Mouse (Mus musculus) hindbrain, embryonic 13.5 days (tissue): ENCODE data around the gene Smap2. TPM values are rescaled to one million over a fixed set of nuclear protein-coding genes. Genes with fewer than 3 reads are reported as not detected.

Experiments used
- ATAC-seq: fragments of 200-750 bp; cut with Nextera tagmentation; 2 replicates; pipeline ENCODE4 v1.8.0; 2017; ENCODE audit warnings: moderate TSS enrichment; ENCODE audit not compliant: low FRiP score
- H3K27ac ChIP-seq: fragments of 300-500 bp; sonication (generic); 2 replicates; pipeline ENCODE4 v1.5.1; 2015; ENCODE audit warnings: inconsistent platforms, mild to moderate bottlenecking, moderate library complexity
- H3K27me3 ChIP-seq: fragments of 300-500 bp; sonication (generic); 2 replicates; pipeline ENCODE4 v1.6.1; 2015; ENCODE audit warnings: mild to moderate bottlenecking, inconsistent platforms
- H3K36me3 ChIP-seq: fragments of 300-500 bp; sonication (generic); 2 replicates; pipeline ENCODE4 v1.6.1; 2015; ENCODE audit warnings: mild to moderate bottlenecking, inconsistent platforms
- H3K4me1 ChIP-seq: fragments of 300-500 bp; sonication (generic); replicated peaks from 2 replicates; pipeline ENCODE4 v1.6.1; 2015; ENCODE audit warnings: inconsistent platforms
- H3K4me2 ChIP-seq: fragments of 300-500 bp; sonication (generic); 2 replicates; pipeline ENCODE4 v1.6.1; 2015; ENCODE audit warnings: inconsistent platforms, mild to moderate bottlenecking, moderate library complexity
- H3K4me3 ChIP-seq: fragments of 300-500 bp; sonication (generic); 2 replicates; pipeline ENCODE4 v1.5.1; 2015; ENCODE audit warnings: mild to moderate bottlenecking, inconsistent platforms
- H3K9ac ChIP-seq: fragments of 300-500 bp; sonication (generic); 2 replicates; pipeline ENCODE4 v1.6.1; 2015; ENCODE audit warnings: mild to moderate bottlenecking, inconsistent platforms
- H3K9me3 ChIP-seq: fragments of 300-500 bp; sonication (generic); 2 replicates; pipeline ENCODE4 v1.6.1; 2016; ENCODE audit warnings: inconsistent platforms
- WGBS: fragments of 180-500 bp; shearing (Covaris S2); methylation state at CpG from one replicate; pipeline ENCODE4 v1.1.7; 2015; 5-methylcytosine and 5-hydroxymethylcytosine counted together
- polyA plus RNA-seq: library from polyadenylated mRNA; unstranded; fragments of >200 nt; fragmentation: Nextera tagmentation; extraction: Ambion mirVana; gene quantifications from 2 replicates; pipeline ENCODE4 v1.2.1, GENCODE M21; 2015

Gene Smap2
- polyA plus RNA-seq, 1 experiment from 2014 or later, result 36.7 TPM

DNA sequence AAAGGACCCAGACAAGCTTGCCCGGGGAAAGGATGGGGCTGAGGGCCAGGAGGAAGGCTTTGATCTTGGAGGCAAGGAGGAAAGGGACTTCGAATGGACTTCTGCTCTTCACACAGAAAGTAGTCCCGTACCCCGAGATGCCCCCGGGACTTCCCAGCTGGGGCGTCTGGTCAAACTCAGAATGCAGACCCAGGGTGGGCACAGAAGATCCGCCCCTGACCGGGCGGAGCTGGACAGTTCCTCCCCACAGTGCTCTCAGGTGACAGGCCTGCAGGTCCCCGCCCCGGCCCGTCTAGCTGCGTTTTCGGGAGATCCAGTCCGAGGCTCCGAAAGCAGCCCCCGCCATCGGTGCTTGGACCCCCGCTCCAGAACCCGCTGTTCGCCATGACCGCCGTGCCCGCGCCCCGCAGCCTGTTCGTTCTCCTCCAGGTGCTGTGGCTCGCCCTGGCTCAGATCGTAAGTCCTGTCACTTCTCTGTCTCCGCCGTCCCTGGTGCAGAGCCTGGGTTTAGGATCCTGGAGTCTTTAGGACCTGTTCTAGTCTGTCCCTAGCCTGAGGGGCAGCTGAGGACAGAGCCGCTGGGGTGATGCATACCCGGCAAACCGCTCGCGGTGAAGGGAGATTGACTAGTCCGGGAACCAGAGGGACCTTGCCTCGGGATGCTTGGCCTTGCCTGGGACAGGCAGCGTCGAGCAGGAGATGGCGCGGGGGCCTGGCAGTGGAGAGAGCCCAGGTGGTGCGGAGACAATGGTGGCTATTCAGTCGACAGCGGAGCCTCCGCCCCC lies 22.5 kb upstream of the Smap2 start, which contains the start of gene Col9a2:
Gene Col9a2 (plus strand): TSS at position 55 of the 785 bp plus-strand sequence.
- peaks cover 36% of the 10 kb centered on the region for H3K4me1 ChIP-seq
- no peaks in the 10 kb centered on the region for H3K9me3 ChIP-seq
- ATAC-seq, result peak; percentile 43; the same call in 1 of the 2 replicates
- H3K4me2 ChIP-seq, result peak within 1 kb of the TSS; percentile 70
- H3K27ac ChIP-seq, result peak within 1 kb of the TSS; percentile 40
- WGBS, result 4% methylated on average over 46 of the region's 46 CpGs
- 0 out of 2 replicates have a peak, but pooled peaks cover 2% of the 10 kb centered on the region for H3K36me3 ChIP-seq
- H3K27me3 ChIP-seq, result peaks cover 31% of the 10 kb centered on the region
- peak within 1 kb of the TSS; percentile 75 for H3K9ac ChIP-seq
- peak within 1 kb of the TSS; percentile 45 for H3K4me3 ChIP-seq

DNA sequence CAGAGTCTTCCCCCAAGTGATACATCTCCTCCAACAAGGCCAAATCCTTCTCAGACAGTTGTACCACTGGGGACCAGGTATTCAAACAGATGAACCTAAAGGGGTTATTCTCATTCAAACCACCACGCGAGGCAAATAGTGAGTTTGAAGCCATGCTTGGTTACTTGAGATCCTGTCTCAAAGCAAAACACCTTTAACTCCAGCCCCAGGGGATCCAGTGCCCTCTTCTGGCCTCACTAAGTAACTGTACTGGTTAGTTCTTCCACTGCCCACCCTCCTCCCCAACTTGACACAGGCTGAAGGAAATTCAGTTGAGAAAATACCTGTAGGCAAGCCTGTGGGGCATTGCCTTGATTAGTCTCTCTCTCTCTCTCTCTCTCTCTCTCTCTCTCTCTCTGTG lies 16.0 kb upstream of the Smap2 start:
- H3K9me3 ChIP-seq, result no peaks in the 10 kb centered on the region
- H3K27ac ChIP-seq, result no peak overlapping the region
- peaks cover 3% of the 10 kb centered on the region for H3K27me3 ChIP-seq
- H3K4me2 ChIP-seq, result no peak overlapping the region
- WGBS, result 79% methylated on average over 2 of the region's 2 CpGs
- H3K4me3 ChIP-seq, result no peak overlapping the region
- no peak overlapping the region for H3K9ac ChIP-seq
- H3K4me1 ChIP-seq, result no peaks in the 10 kb centered on the region
- ATAC-seq, result no peak
- H3K36me3 ChIP-seq, result no peaks in the 10 kb centered on the region

DNA sequence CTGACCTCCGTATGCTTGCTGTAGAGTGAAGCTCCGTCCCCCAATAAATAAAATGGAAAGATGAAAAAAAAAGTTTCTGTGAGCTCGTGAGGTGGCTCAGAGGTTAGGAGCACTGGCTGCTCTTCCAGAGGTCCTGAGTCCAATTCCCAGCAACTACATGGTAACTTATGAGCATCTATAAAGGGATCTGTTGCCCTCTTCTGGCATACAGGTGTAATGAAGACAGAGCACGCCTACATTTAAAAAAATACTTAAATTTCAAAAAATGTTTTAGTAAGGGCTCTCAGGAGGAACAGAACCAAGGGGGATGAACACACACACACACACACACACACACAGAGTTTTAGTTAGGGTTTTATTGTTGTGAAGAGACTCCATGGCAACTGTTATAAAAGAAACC lies 14.4 kb upstream of the Smap2 start:
- H3K36me3 ChIP-seq, result no peaks in the 10 kb centered on the region
- H3K4me3 ChIP-seq, result no peak overlapping the region
- H3K9ac ChIP-seq, result no peak overlapping the region
- H3K4me1 ChIP-seq, result no peaks in the 10 kb centered on the region
- 63% methylated on average over 4 of the region's 4 CpGs for WGBS
- no peak overlapping the region for H3K27ac ChIP-seq
- no peaks in the 10 kb centered on the region for H3K27me3 ChIP-seq
- no peak overlapping the region for H3K4me2 ChIP-seq
- ATAC-seq, result no peak
- H3K9me3 ChIP-seq, result no peaks in the 10 kb centered on the region

DNA sequence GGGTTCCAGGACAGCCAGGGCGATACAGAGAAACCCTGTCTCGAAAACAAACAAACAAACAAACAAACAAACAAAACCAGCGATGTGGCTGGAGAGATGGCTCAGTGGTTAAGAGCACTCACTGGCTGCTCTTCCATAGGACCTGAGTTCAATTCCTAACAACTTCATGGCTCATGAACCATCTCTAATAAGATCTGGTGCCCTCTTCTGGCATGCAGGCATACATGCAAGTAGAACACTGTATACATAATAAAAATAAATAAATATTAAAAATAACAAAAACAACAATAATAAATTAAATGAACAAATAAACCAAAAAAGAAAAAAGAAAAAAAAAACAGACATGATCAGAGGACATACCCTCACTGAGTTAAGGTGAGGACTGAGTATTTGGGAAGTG lies 12.6 kb upstream of the Smap2 start:
- Histone ChIP-seq H3K4me1 (no peaks in the 10 kb centered on the region), H3K4me3 (no peak overlapping the region), H3K27me3 (0 out of 2 replicates have a peak, but pooled peaks cover 3% of the 10 kb centered on the region), H3K9me3 (no peaks in the 10 kb centered on the region), H3K9ac (no peak overlapping the region), H3K36me3 (no peaks in the 10 kb centered on the region), H3K4me2 (no peak overlapping the region), H3K27ac (no peak overlapping the region)
- ATAC-seq, result no peak
- 77% methylated on average over 3 of the region's 3 CpGs for WGBS

DNA sequence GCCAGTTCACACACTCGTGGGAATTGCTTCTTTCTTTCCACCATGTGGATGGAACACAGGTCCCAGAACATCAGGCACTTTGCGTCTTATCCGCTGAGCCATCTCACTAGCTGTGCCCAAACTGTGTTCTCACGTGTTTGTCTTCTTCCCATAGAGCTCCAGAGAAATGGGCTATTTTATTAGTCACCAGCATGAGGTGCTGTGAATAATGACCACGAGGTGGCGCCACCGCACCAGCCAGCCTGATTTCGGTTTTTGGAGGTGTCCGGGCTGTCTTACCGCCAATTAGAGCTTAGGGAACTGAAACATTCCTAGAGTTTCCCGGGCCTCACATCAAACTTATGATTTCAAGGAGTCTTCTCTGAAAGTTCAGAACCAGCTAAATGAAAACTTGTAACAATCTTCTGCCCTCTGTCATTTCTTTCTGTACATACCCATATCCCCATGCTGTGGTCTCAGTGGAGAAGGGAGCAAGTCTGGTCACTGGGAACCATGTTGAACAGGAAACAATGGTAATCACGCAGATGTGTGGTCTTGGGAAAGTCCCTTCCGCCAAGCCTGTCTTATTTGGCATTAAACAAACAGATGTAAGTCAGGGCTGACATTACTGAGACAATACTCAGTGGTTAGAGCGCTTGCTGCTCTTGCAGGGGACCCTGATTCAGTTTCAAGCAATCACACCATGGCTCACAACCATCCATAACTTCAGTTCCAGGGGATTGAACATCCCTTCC lies 11.8 kb upstream of the Smap2 start:
- Histone ChIP-seq H3K9ac (no peak overlapping the region), H3K4me1 (no peaks in the 10 kb centered on the region), H3K36me3 (no peaks in the 10 kb centered on the region), H3K27me3 (0 out of 2 replicates have a peak, but pooled peaks cover 3% of the 10 kb centered on the region), H3K9me3 (no peaks in the 10 kb centered on the region), H3K27ac (no peak overlapping the region), H3K4me2 (no peak overlapping the region), H3K4me3 (no peak overlapping the region)
- ATAC-seq, result no peak
- WGBS, result 28% methylated on average over 14 of the region's 14 CpGs

DNA sequence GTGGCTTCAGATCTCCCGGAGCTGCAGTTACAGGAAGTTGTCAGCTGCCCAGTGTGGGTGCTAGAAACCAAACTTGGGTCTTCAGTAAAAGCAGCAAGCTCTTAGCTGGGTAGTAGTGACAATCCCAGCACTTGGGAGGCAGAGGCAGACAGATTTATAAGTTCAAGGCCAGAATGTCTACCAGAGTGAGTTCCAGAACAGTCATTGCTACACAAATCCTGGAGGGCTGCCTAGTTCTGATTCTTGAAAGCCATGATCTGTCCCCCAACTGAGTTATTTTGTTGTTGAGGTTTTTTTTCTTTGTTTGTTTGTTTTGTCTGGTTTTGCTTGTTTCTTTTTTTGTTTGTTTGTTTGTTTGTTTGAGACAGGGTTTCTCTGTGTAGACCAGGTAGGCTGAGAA lies 11.1 kb upstream of the Smap2 start:
- H3K4me1 ChIP-seq, result no peaks in the 10 kb centered on the region
- H3K4me3 ChIP-seq, result no peak overlapping the region
- ATAC-seq, result no peak
- no peaks in the 10 kb centered on the region for H3K36me3 ChIP-seq
- H3K4me2 ChIP-seq, result no peak overlapping the region
- 0 out of 2 replicates have a peak, but pooled peaks cover 3% of the 10 kb centered on the region for H3K27me3 ChIP-seq
- no peak overlapping the region for H3K27ac ChIP-seq
- H3K9ac ChIP-seq, result no peak overlapping the region
- 84% methylated on average over 1 of the region's 1 CpGs for WGBS
- no peaks in the 10 kb centered on the region for H3K9me3 ChIP-seq

DNA sequence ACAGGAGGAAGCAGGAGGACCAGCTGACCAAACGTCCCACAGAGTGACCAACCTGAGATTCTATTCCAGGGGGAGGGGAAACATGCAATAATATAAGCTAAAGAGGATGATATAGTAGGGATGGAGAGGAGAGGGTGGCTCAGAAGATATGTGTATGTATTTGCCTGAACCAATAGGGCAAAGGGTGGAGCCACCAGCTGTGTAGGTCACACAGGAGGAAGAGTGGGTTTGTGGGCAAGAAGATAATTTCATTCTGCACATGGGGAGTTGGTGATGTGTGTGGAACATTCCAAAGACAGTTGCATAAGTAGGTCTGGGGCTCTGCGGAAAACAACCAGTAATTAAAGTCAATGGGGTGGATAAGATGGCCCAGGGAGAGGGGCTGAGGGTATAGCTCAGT lies 8.6 kb upstream of the Smap2 start:
- Histone ChIP-seq H3K4me1 (no peaks in the 10 kb centered on the region), H3K9ac (no peak overlapping the region), H3K36me3 (no peaks in the 10 kb centered on the region), H3K27me3 (0 out of 2 replicates have a peak, but pooled peaks cover 3% of the 10 kb centered on the region), H3K27ac (no peak overlapping the region), H3K9me3 (no peaks in the 10 kb centered on the region), H3K4me2 (no peak overlapping the region), H3K4me3 (no peak overlapping the region)
- WGBS, result 64% methylated on average over 2 of the region's 2 CpGs
- no peak for ATAC-seq

DNA sequence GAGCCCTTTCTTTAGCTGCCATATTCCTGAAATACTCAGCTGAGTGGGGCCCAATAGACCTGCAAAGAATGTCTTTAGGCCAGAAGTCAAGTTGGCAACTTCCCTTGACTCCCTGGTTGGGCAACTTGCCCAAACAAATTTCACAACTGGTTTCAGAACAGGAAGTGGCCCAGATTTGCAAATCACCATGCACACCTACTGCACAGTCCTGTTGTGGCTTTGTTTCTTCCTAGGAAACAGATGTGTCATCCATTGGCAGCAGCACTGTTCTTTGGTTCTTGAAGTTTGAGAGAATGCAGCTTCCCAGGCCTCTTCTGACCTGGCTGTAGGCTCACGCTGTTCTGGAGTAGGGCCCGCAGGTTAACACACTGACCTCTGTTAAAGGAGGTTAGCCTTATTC lies 6.9 kb upstream of the Smap2 start:
- ATAC-seq, result no peak
- Histone ChIP-seq H3K4me2 (no peak overlapping the region), H3K27ac (no peak overlapping the region), H3K27me3 (0 out of 2 replicates have a peak, but pooled peaks cover 3% of the 10 kb centered on the region), H3K4me3 (no peak overlapping the region), H3K4me1 (no peaks in the 10 kb centered on the region), H3K9me3 (no peaks in the 10 kb centered on the region), H3K9ac (no peak overlapping the region), H3K36me3 (no peaks in the 10 kb centered on the region)
- 87% methylated on average over 2 of the region's 2 CpGs for WGBS

DNA sequence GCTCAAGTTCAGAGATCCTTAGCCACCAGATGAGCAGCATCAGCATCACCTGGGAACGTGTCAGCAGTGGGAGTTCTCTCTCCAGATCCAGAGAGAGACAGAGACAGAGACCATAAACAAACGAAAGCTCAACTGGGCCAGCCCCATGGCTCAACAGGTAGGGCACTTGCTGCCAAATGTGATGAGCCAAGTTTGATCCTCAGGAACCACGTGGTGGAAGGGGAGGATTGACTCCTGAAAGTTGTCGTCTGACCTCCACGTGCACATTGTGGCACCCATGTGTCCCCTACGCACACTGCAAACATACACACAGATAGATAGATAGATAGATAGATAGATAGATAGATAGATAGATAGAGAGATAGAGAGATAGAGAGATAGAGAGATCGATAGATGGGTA lies 6.4 kb upstream of the Smap2 start:
- 0 out of 2 replicates have a peak, but pooled peaks cover 3% of the 10 kb centered on the region for H3K27me3 ChIP-seq
- 88% methylated on average over 7 of the region's 7 CpGs for WGBS
- H3K4me2 ChIP-seq, result no peak overlapping the region
- H3K9ac ChIP-seq, result no peak overlapping the region
- H3K36me3 ChIP-seq, result no peaks in the 10 kb centered on the region
- no peaks in the 10 kb centered on the region for H3K4me1 ChIP-seq
- H3K9me3 ChIP-seq, result no peaks in the 10 kb centered on the region
- H3K27ac ChIP-seq, result no peak overlapping the region
- no peak for ATAC-seq
- no peak overlapping the region for H3K4me3 ChIP-seq

DNA sequence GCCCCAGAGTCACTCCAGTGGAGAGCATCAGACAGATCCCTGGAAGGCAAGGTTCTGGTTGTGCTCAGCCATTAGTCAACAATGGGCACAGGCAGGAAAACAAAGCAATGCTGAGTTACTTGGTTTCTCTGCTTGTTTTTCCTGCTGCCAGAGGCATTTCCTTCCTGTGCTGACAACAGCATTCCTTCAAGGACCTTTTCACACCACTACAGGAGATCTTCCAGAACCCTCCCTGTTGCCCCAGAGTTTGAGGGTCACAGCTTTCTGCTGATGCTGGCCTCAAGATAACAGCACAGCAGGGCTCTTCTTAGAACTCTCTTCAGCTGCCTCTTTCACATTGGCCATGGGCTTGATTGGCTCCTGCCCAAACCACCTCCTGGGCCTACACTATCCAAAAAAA lies 4.9 kb upstream of the Smap2 start:
- H3K4me2 ChIP-seq, result no peak overlapping the region
- no peaks in the 10 kb centered on the region for H3K9me3 ChIP-seq
- no peak for ATAC-seq

DNA sequence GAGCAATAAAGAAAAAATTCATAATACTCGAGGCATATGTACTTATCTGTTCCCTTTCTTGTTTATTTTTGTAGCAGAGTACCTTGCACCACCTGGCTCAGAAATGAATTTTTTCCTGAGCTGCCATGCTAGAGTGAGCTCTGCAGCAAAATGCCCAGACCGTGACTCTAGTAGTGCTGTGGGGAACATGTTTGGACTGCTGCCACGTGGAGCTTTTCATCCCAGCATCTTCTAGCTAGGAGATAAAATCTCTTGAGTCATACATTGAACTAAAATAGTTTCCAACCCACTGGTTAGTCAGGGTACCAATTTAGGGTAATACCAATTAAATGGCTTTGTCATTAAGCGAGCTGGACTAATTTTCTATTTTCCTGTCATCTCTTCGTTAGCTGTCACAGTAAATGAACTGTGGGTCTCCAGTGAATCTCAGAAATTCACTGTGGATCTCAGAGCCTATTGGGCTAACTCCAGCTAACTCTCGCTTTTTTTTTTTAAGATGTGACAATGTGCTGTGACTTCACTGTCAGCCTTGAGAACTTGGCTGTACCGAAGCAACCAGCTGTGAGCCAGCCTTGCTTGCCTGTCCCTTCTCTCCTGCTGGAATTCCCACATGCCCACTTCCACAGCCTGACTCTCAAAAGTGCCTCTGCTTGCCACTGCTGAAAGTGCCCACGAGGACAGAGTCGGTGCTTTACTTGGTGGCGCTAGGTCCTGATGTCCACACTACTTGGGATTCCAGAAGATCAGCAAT lies 3.2 kb upstream of the Smap2 start:
- H3K9me3 ChIP-seq, result no peaks in the 10 kb centered on the region
- ATAC-seq, result no peak
- WGBS, result 72% methylated on average over 10 of the region's 10 CpGs
- H3K27ac ChIP-seq, result no peak overlapping the region
- no peak overlapping the region for H3K4me2 ChIP-seq
- H3K4me3 ChIP-seq, result no peak overlapping the region
- H3K4me1 ChIP-seq, result peaks cover 14% of the 10 kb centered on the region
- no peaks in the 10 kb centered on the region for H3K36me3 ChIP-seq
- no peaks in the 10 kb centered on the region for H3K27me3 ChIP-seq
- no peak overlapping the region for H3K9ac ChIP-seq

More for the DNA sequence above, 4.9 kb upstream of the Smap2 start:
- Histone ChIP-seq H3K27me3 (0 out of 2 replicates have a peak, but pooled peaks cover 3% of the 10 kb centered on the region), H3K4me3 (no peak overlapping the region), H3K9ac (no peak overlapping the region), H3K36me3 (no peaks in the 10 kb centered on the region), H3K27ac (no peak overlapping the region), H3K4me1 (0 out of 2 replicates have a peak, but pooled peaks cover 3% of the 10 kb centered on the region)

DNA sequence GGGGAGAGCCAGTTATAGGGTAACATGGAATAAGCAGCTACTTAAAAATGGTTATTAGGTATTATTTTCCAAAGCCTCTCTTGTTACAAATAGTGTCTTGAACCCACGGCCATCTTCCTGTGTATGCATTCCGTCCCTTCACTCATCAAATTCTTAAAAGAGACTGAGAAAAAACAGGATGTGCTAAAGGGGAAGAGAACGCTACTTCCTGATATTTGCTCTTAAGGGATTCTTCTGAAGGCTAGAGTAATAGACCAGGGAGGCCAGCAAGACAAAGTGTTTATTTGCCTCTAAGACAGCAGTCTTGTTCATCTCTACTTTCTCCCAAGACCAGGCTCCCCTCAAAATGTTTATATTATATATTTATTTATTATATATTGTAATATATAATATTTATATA lies 1.2 kb upstream of the Smap2 start:
- no peak overlapping the region for H3K9ac ChIP-seq
- H3K4me2 ChIP-seq, result no peak overlapping the region
- H3K9me3 ChIP-seq, result no peaks in the 10 kb centered on the region
- ATAC-seq, result no peak
- H3K27ac ChIP-seq, result no peak overlapping the region
- peaks cover 28% of the 10 kb centered on the region for H3K4me1 ChIP-seq
- no peaks in the 10 kb centered on the region for H3K27me3 ChIP-seq
- H3K4me3 ChIP-seq, result no peak overlapping the region
- H3K36me3 ChIP-seq, result no peaks in the 10 kb centered on the region
- WGBS, result 94% methylated on average over 3 of the region's 3 CpGs
